Mouse (Mus musculus) left cerebral cortex, postnatal 25 days (tissue): ENCODE measurements around the gene Hap1. TPM values are rescaled to one million over a fixed set of nuclear protein-coding genes. Genes with fewer than 3 reads are reported as not detected.

Experiments
- DNase-seq, 2 experiments: peaks; one replicate each; pipeline ENCODE4 v3.0.0; 2022; ENCODE audit warnings: low spot score in 2 of 2, mixed read lengths in 1 of 2
- intact Hi-C: fragments of 180-260 bp; cut with DNase I; formaldehyde crosslinking; loops from one replicate; pipeline ENCODE4 v1.15.1; 2025
- total RNA-seq, 2 experiments: library from RNA; stranded (reverse); gene quantifications; 2 replicates each; pipeline ENCODE4 v1.2.3; 2021

The Hap1 gene
- 100 to 1,000 TPM; 136 to 160 TPM for total RNA-seq

DNA sequence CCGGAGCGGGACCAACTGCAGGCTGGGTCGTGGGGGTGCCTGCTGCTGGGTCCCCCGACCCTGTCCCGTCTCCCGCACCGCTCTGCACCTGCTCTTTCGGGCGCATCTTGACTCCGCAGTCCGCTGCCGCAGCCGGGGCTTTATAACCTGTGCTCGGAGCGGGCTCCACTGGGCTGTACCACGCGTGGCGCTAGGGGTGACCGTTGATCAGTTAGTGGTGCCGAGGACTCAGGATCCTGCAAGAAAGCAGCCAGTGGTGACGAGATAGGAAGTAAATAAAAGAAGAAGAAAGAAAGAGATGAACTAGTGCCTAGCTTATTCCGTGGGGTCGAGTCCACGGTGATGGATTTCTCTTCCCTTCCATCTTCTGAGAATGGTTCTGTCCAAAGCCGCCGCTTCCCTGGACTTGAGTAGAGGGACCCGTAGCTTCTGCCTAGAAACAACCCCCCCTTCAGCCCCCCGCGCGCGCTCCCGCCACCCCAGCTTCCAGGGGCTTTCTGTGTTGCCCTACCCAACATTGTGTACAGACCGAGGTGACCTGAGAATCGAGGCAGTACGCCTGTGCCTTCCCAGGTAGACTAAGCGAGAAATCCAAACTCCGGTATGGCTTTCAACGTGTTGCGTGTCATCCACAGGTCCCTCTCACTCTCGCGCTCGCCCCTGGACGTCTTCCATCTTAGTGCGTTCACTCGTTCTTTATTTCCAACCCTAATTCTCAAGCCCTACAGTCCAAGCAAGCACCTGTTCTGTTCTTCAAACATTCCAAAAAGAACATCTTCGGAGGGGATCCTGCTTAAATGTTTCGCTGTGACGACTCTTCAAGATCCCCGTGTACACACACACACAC, at the start of gene Hap1:
Gene Hap1, minus strand, starts transcription at position 157 of the 847 bp plus-strand sequence.
- intact Hi-C loops = loop anchor here (5.0 kb wide), 1 partner anchor 201 kb away; no protein-coding TSS in a partner anchor

GRCm38 (mm10) chr11:100404456-100405074, 48.6 kb upstream of the Hap1 start:
- intact Hi-C loops = no loop called here
- no peak for DNase-seq

More for the DNA sequence above, at the start of gene Hap1:
- peak; percentile 62 to 80 for DNase-seq

GRCm38 (mm10) chr11:100403445-100404134, 47.7 kb upstream of the Hap1 start:
- DNase-seq = no peak
- intact Hi-C loops = no loop called here

DNA sequence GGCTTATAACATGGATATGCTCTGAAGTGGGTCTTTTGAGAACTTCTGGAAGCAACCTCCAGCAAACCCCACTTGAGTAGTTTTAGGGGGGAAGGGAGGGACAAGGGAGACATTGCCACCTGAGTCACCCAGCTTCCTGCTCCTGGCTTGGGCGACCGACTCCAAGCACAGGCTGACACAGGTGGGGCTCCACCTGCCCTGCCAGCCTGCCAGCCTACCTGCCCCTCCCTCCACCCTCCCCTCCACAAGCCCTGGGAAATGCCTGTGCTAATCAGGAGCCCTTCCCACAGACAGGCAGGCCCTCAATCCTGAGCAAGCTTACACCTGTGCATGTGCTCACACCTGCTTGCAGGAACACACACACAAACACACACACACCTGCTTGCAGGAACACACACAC, 46.8 kb upstream of the Hap1 start:
- intact Hi-C loops = no loop called here
- DNase-seq = no peak

GRCm38 (mm10) chr11:100402240-100402639, 46.3 kb upstream of the Hap1 start:
- DNase-seq = no peak
- intact Hi-C loops = no loop called here

GRCm38 (mm10) chr11:100400842-100401241, 44.9 kb upstream of the Hap1 start:
- intact Hi-C loops = no loop called here
- DNase-seq = no peak

DNA sequence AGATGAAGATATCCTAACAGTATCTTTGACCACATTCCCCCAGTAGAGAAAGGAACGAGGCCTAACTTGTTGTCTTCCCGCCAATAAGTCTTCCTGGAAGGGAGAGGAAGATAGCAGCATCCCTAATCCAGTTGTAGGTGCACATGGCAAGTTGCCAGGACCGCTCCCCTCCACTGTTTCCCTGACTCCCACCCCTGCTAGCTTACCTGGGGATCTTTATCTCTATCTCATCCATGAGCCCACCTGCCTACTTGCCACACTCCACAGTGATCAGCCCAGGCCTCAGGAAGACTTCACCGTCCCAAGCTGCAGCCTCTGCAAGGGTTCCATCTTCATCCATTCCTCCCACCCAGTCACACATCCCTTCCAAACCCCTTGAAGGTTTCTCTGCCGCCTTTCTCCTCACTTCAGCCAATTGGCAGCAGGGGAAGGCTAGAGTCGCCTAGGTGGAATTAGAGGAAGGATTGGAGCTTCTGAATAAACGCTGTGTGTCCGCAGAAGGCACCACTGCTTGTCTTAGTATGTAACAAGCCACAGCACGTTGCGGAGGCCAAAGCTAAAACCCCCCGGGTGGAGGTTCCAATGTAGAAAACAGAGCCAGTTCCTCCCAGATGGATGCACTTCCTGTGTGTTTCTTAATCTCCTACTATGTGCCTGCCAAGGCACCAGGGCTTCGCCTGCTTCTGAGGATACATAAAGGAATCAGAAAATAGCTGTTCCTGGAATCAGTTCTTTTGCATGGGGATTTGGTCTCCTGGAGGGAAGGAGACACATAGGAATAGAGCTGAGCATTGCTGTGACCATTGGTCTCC, 44.0 kb upstream of the Hap1 start:
- intact Hi-C loops = no loop called here

GRCm38 (mm10) chr11:100399320-100399719, 43.4 kb upstream of the Hap1 start:
- intact Hi-C loops = no loop called here
- DNase-seq = no peak

More for the DNA sequence above, 44.0 kb upstream of the Hap1 start:
- DNase-seq = no peak

- no peak for DNase-seq
- intact Hi-C loops = no loop called here
Observed at GRCm38 (mm10) chr11:100398517-100398916, 42.6 kb upstream of the Hap1 start.

DNA sequence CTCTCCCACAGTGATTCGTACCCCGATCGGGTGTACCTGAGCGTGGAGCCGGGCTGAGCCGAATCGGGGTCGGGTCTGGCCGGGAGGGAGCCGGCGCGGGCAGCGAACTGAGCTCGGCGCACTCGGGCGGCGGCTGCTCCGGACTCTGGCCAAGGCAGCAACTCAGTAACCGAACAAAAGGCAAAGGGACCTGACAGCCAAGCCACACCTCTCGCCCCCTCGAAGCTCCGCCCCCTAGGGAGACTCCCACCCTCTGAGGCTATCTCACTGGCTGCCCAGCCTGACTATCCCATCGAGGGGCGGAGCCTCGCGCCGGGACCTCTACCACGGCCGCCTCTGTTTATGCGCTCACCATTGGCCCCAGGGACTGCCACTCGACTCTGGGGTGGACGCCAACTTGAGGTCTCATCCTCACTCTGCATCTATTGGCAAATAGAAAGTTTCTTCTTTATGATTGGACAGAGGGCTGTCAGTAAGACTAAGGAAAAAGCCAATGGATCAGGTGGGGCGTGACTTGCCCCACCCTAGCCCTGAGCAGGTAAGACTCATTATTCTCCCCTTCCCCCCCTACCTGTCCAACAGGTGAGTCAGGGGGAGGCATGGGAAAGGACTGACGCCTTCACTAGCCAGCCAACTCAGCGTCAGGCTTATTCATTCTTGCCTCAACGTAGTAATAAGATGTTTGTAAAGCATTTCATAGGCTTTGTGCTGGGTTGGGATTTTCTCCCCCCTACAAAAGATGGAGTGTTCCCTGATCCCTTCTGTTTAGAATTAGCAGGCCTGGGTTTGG, 41.9 kb upstream of the Hap1 start, which contains the start of gene Jup:
Gene Jup, minus strand, starts transcription at position 164 of the 790 bp plus-strand sequence.
- DNase-seq = peak; percentile 100
- intact Hi-C loops = no loop called here

GRCm38 (mm10) chr11:100396886-100397599, 41.1 kb upstream of the Hap1 start:
- no peak for DNase-seq
- intact Hi-C loops = no loop called here

DNA sequence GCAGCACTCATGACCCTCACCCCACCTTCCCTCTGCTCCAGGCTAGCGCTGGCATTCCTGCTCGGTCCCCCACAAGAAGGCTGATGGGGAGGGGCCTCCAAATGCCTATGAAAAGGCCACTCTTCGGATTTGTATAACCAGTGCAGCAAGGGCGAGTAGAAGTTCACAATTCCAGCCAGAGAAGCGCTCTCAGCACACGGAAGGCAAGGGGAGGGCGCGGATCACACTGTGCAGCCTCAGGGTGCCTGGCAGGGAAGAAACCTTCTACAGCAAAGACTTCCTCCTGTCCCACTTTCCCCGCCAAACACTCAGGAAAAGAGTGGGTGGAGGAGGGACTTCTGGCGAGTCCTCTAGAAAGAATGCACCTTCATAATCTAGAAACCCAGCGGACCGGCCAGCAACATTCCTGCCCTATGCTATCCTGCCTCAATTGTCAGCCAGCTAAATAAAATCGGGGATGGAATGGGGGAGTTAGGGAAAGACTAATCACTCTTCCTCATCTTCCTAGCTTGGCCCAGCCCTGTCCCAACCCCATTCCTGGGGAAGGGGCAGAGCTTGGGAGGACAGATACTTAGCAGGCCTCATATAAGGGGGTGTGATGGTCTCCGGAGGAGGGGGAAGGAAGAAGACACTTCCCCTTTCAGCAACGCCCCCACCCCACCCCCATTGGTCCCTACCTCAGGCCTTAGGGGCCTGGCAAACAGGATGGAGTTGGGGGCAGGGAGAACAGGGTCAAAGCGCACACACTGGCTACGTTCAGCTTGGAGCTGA, 40.1 kb upstream of the Hap1 start:
- intact Hi-C loops = no loop called here
- peak in 1 of 2 experiments; percentile 63 for DNase-seq

DNA sequence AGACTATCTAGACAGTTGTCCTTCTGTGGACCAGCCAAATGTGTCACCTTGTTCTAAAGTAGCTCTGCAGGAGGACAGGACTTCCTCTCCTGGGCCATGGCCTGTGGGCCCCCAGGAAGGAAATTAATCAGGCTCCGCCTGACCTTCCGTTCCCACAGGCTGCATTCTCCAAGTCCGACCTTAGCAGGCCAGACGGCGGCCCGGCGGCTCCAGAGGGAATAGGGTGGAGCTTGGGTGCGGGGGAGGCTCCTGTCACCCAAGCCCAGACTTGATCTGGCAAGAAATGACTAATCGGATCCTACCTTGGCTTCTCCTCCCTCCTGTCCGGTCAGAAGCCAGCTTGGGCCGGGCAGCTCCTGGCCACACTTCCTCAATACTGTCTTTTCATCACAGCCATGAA, 39.3 kb upstream of the Hap1 start:
- intact Hi-C loops = no loop called here

GRCm38 (mm10) chr11:100394353-100395074, 38.6 kb upstream of the Hap1 start:
- intact Hi-C loops = no loop called here
- no peak for DNase-seq

More for the DNA sequence above, 39.3 kb upstream of the Hap1 start:
- DNase-seq = no peak

- peak in 1 of 2 experiments; percentile 51 for DNase-seq
- intact Hi-C loops = no loop called here
Observed at GRCm38 (mm10) chr11:100393733-100394132, 37.8 kb upstream of the Hap1 start.

DNA sequence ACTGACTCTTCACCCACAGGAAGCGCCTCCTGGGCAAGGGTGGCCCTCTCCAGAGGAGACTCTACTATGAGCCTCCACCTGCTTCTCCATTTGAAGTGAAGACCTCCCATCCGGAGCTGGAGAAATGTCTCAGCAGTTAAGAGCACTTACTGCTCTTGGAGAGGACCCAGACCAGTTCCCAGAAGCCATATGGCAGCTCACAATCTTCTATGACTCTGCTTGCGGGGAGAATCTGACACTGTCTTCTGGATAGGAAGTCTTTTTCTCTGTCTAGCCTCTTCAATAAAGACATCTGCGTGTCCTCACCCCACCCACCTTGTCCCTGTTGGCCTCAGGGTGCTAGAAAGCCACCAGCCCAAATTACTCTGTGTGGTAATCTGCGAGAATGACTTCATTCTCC, 37.0 kb upstream of the Hap1 start:
- intact Hi-C loops = no loop called here
- DNase-seq = peak in 1 of 2 experiments; percentile 65

- intact Hi-C loops = no loop called here
Observed at GRCm38 (mm10) chr11:100391884-100392345, 36.0 kb upstream of the Hap1 start.

More at GRCm38 (mm10) chr11:100391884-100392345, 36.0 kb upstream of the Hap1 start:
- DNase-seq = no peak
